Mouse (Mus musculus): ENCODE results near the gene Hist2h2aa2. TPM values are rescaled to one million over a fixed set of nuclear protein-coding genes. Genes with fewer than 3 reads are reported as not detected.
"Not testable (repeated sequence)": the region's sequence is repeated elsewhere in the genome, so short reads cannot be mapped to it uniquely, and the experiment has no call there.

Gene Hist2h2aa2
- polyA plus RNA-seq, 1 experiment, result 6.8 TPM

DNA sequence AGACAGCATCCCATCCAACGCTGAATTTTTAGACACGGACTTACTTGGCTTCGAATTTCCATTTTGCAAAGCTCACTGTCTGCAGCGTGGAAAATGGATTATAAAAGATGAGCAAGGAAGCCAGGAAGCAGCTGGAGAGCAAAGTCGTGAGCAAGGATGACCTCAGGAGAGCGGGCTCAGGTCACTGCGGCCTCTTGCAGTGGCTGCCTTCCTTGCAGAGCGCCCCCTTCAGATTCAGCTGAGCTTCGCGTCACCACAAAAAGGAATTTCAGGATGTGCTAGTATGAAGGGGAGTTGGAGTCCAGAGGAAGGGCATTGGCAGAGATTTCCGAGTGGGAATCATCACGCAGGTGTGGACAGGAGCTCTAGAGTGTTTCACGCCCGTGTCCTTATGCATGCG, 30.8 kb downstream of the Hist2h2aa2 start:
- H3K27ac ChIP-seq (ENCODE audit: insufficient read depth, low read length), result no peak overlapping the region
- WGBS, result 17% methylated on average over 15 of the region's 15 CpGs
- no peak for DNase-seq
- TF ChIP-seq POLR2A (IDR thresholded peaks at IDR 0.05; ENCODE audit: borderline replicate concordance, insufficient read depth, low read length) (no peak), CTCF (IDR thresholded peaks at IDR 0.05; ENCODE audit: borderline replicate concordance, insufficient read depth, low read depth, low read length) (peak; percentile 23; the same call in 1 of the 2 replicates)
- H3K4me1 ChIP-seq (ENCODE audit: control insufficient read depth, insufficient read depth, low read length), result no peaks in the 10 kb centered on the region
- H3K27me3 ChIP-seq (ENCODE audit: control insufficient read depth, insufficient read depth, low read length), result no peaks in the 10 kb centered on the region
- no peak overlapping the region for H3K4me3 ChIP-seq (replicated peaks; ENCODE audit: insufficient read depth, low read depth, low read length)

DNA sequence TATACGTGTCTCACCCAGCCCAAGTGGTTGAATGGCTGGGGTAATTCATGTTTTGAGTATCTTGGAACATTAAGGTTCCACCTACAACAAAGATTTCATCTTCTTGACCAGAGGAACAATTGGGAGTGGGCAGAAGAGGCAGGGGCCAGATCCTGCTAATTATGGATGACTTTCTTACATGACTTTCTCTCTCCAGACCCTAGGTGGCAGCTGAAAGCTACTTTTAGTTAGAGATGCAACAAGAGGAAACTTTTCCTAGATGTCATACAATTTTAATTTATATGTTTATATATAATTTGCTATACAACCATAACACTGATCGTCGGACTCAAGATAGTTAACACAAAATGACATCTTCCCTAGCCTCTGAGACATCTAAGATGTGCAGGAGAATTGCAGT, 32.3 kb downstream of the Hist2h2aa2 start:
- no peak overlapping the region for H3K4me3 ChIP-seq (replicated peaks; ENCODE audit: insufficient read depth, low read depth, low read length)
- no peak for TF ChIP-seq CTCF (IDR thresholded peaks at IDR 0.05; ENCODE audit: borderline replicate concordance, insufficient read depth, low read depth, low read length)
- no peak for TF ChIP-seq POLR2A (IDR thresholded peaks at IDR 0.05; ENCODE audit: borderline replicate concordance, insufficient read depth, low read length)
- no peak overlapping the region for H3K27ac ChIP-seq (ENCODE audit: insufficient read depth, low read length)
- DNase-seq, result no peak
- no peaks in the 10 kb centered on the region for H3K27me3 ChIP-seq (ENCODE audit: control insufficient read depth, insufficient read depth, low read length)
- 80% methylated on average over 3 of the region's 3 CpGs for WGBS
- no peaks in the 10 kb centered on the region for H3K4me1 ChIP-seq (ENCODE audit: control insufficient read depth, insufficient read depth, low read length)

DNA sequence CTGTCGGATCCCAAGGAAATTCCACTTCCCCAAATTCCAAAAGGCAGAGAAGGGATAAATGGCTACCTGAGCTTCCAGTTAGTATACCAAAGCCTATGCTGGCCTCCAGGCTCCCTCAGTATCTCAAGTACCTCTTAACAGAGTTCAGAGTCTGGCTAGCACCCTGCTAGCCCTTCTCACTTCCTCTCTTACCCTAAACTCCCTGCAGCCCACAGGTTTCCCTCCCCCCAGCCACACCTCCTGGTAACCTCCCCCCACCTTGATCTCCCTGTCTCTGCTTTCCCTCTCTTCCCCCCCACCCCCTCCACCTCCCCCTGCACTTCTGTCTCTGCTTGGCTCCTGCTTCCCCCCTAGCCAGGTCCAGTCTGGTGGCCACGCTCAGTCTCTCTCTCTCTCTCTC, 40.3 kb downstream of the Hist2h2aa2 start:
- H3K4me3 ChIP-seq (replicated peaks; ENCODE audit: insufficient read depth, low read depth, low read length), result no peak overlapping the region
- WGBS, result 48% methylated on average over 2 of the region's 2 CpGs
- no peaks in the 10 kb centered on the region for H3K27me3 ChIP-seq (ENCODE audit: control insufficient read depth, insufficient read depth, low read length)
- TF ChIP-seq CTCF (IDR thresholded peaks at IDR 0.05; ENCODE audit: borderline replicate concordance, insufficient read depth, low read depth, low read length), result no peak
- no peak for TF ChIP-seq POLR2A (IDR thresholded peaks at IDR 0.05; ENCODE audit: borderline replicate concordance, insufficient read depth, low read length)
- H3K4me1 ChIP-seq (ENCODE audit: control insufficient read depth, insufficient read depth, low read length), result no peaks in the 10 kb centered on the region; the same call in 1 of the 2 replicates
- DNase-seq, result no peak
- no peak overlapping the region for H3K27ac ChIP-seq (ENCODE audit: insufficient read depth, low read length)

DNA sequence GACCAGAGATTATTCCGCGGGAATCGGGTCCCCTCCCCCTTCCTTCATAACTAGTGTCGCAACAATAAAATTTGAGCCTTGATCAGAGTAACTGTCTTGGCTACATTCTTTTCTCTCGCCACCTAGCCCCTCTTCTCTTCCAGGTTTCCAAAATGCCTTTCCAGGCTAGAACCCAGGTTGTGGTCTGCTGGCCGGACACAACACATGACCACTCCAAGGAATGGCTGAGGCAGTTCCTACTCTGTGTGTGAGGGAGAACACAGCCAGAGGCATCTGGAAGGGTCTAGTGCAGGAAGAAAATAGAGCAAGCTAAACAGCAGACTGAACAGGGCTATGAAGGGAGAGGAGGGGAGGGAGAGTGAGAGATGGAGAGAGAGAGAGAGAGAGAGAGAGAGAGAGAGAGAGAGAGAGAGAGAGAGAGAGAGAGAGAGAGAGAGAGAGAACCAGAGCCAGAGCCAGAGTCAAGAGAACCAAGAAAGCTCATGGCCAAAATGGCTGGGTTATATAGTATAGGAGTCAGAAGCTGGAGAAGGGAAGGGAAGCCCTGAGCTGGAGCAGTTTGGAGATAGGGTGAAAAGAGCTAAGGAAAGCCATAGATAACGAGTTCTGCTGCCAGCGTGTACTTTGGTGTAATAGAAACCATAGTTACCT, 41.4 kb downstream of the Hist2h2aa2 start:
- not testable (repeated sequence) for H3K27ac ChIP-seq (ENCODE audit: insufficient read depth, low read length); DNase-seq; H3K4me1 ChIP-seq (ENCODE audit: control insufficient read depth, insufficient read depth, low read length); H3K27me3 ChIP-seq (ENCODE audit: control insufficient read depth, insufficient read depth, low read length); H3K4me3 ChIP-seq (replicated peaks; ENCODE audit: insufficient read depth, low read depth, low read length)
- WGBS, result 34% methylated on average over 8 of the region's 8 CpGs

DNA sequence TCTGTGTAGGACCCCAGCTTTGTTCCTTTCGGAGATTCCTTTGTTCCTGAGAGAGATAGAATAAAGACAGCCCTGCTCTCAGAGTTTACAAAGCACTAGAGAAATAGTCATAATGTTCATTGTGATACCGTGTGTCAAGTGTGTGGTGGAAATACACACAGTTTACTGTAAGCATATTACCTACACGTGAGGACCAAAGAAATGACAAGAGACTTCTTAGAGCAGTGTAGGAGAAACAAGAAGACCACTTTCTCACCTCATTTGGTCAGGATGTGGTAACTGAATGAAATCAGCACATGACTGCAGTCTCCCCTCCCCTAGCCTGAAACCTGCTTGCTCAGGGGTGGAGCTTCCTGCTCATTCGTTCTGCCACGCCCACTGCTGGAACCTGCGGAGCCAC, 41.9 kb downstream of the Hist2h2aa2 start:
- H3K4me3 ChIP-seq (replicated peaks; ENCODE audit: insufficient read depth, low read depth, low read length), result no peak overlapping the region
- H3K27ac ChIP-seq (ENCODE audit: insufficient read depth, low read length), result no peak overlapping the region

DNA sequence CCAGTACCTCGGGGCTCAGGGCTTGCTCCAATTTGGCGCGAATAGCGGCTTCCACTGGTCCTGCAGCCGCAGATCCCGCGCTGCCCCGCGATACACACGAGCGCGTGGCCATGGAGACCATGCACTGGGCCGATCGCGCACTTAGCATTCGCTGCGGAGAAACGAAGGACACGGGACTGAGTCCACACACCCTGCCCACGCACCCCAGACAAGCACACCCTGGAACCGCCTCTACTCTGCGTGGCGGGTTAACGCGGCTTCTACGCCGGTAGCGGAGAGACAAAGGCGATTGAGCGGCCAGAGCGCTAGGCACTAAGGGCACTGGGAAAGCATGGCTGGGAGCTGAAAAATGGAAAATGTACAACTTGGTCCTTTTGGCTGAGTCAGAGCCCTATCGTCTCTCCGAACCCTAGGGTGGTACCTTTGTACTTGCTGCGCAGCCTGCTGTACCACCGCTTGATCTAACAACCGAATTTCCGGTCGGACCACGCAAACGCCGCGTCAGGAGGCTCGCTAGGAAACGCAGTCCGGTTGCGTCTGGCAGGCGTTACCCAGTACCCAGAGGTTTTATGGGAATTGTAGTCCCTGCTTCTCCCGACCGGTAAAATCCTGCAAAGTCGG, 42.8 kb downstream of the Hist2h2aa2 start:
- H3K4me3 ChIP-seq (replicated peaks; ENCODE audit: insufficient read depth, low read depth, low read length), result peak overlapping the region; percentile 65
- peak overlapping the region; percentile 56 for H3K27ac ChIP-seq (ENCODE audit: insufficient read depth, low read length)
- no peaks in the 10 kb centered on the region for H3K27me3 ChIP-seq (ENCODE audit: control insufficient read depth, insufficient read depth, low read length)
- under 1% methylated on average over 50 of the region's 50 CpGs for WGBS
- DNase-seq, result peak; percentile 93 to 95
- no peaks in the 10 kb centered on the region; the same call in 1 of the 2 replicates for H3K4me1 ChIP-seq (ENCODE audit: control insufficient read depth, insufficient read depth, low read length)
- TF ChIP-seq CTCF (IDR thresholded peaks at IDR 0.05; ENCODE audit: borderline replicate concordance, insufficient read depth, low read depth, low read length), result no peak
- peak; percentile 98 for TF ChIP-seq POLR2A (IDR thresholded peaks at IDR 0.05; ENCODE audit: borderline replicate concordance, insufficient read depth, low read length)

More for the DNA sequence above, 41.9 kb downstream of the Hist2h2aa2 start:
- H3K4me1 ChIP-seq (ENCODE audit: control insufficient read depth, insufficient read depth, low read length), result no peaks in the 10 kb centered on the region; the same call in 1 of the 2 replicates
- DNase-seq, result no peak
- H3K27me3 ChIP-seq (ENCODE audit: control insufficient read depth, insufficient read depth, low read length), result no peaks in the 10 kb centered on the region
- no peak for TF ChIP-seq CTCF (IDR thresholded peaks at IDR 0.05; ENCODE audit: borderline replicate concordance, insufficient read depth, low read depth, low read length)
- no peak for TF ChIP-seq POLR2A (IDR thresholded peaks at IDR 0.05; ENCODE audit: borderline replicate concordance, insufficient read depth, low read length)
- 9% methylated on average over 6 of the region's 6 CpGs for WGBS

DNA sequence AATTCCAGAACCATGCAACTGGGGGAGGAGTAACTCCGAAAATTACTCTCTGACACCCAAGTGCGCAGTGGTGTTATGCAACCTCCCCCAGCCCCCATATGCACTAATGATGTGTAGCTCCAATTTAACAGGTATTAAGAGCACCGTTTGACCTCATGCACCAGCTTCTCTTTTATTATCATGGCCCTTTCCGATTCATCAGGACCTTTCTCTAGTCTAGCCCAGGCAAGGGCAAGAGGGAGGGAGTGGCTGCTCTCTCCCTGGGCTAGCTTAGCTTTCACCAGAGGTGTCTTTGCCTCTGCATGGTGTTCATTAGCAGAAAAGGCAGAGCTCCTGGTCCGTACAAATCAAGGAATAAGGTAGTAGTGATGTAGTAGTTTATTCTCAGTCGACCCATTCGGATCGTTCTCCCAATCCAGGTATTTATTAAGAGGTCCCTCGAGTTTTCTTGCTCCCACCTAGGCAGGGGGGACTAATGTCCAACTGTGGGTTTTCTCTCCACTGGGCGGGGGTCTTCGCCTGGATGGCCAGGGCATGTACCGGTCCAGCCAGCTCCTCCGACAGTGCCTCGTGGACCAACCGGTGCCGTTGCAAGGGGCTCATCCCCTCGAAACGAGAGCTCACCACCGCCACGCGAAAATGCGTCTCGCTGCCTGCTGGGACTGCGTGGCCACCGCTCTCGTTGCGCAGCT, 43.5 kb downstream of the Hist2h2aa2 start:
- DNase-seq, result no peak
- 15% methylated on average over 27 of the region's 27 CpGs for WGBS
- Histone ChIP-seq H3K4me3 (replicated peaks; ENCODE audit: insufficient read depth, low read depth, low read length) (peak overlapping the region; percentile 65), H3K27me3 (ENCODE audit: control insufficient read depth, insufficient read depth, low read length) (no peaks in the 10 kb centered on the region), H3K4me1 (ENCODE audit: control insufficient read depth, insufficient read depth, low read length) (no peaks in the 10 kb centered on the region; the same call in 1 of the 2 replicates), H3K27ac (ENCODE audit: insufficient read depth, low read length) (peak overlapping the region; percentile 56)
- TF ChIP-seq POLR2A (IDR thresholded peaks at IDR 0.05; ENCODE audit: borderline replicate concordance, insufficient read depth, low read length) (no peak), CTCF (IDR thresholded peaks at IDR 0.05; ENCODE audit: borderline replicate concordance, insufficient read depth, low read depth, low read length) (no peak)
